22 mouse cellular contexts compared by ENCODE assay signal in the genomic region with DNA sequence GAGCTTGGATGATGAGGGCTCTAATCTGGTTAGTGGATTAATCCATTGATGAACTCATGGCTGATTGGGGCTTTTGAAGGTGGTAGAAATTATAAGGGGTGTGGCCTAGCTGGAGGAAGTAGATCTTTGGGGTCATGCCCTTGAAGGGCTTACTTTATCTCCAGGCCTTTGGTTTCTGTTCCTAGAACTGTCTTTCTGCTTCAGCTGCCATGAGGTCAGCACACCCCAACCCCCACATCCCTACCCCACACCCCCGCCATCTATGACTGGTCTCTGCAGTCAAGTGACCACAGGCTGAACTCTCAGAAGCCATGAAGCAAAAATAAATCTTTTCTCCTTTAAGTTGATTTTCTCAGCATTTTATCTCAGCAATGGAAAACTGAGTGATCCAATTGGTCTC. TPM values are rescaled to one million over a fixed set of nuclear protein-coding genes. Genes with fewer than 3 reads are reported as not detected.
"Had no signal": no experiment of that assay in that cellular context is flagged by ENCODE, and none has a peak within 500 bp of the region (broad histone marks: within the 10 kb centered on the region; RNA-seq: fewer than 3 reads in every experiment).

No protein-coding gene starts in this region.

- H3K36me3 ChIP-seq: liver, embryonic 13.5 days; midbrain, embryonic 10.5 days; midbrain, embryonic 13.5 days; neural tube, embryonic 13.5 days; stomach, embryonic 15.5 days had no signal

- H3K4me3 ChIP-seq: layer of hippocampus, adult 2 months; liver, embryonic 13.5 days; megakaryocyte, embryonic 14.5 days; midbrain, embryonic 10.5 days; midbrain, embryonic 13.5 days; myocyte; neural tube, embryonic 13.5 days; stomach, embryonic 15.5 days had no signal

- H3K27ac ChIP-seq: layer of hippocampus, adult 2 months; liver, embryonic 13.5 days; midbrain, embryonic 10.5 days; midbrain, embryonic 13.5 days; neural tube, embryonic 13.5 days; stomach, embryonic 15.5 days had no signal

- DNase-seq: kidney, adult 11 months; kidney, adult 9 months; kidney, postnatal 14 days; kidney, postnatal 4 days; liver, embryonic 13.5 days; lung, adult 2 months; lung, postnatal 14 days; lung, postnatal 4 days; right cerebral cortex, adult 18-20 months; right cerebral cortex, postnatal 14 days; right cerebral cortex, postnatal 4 days; thymus, postnatal 25 days had no signal

- H3K4me2 ChIP-seq: liver, embryonic 13.5 days; midbrain, embryonic 13.5 days; neural tube, embryonic 13.5 days; stomach, embryonic 15.5 days had no signal

- H3K9me3 ChIP-seq: liver, embryonic 13.5 days; megakaryocyte, embryonic 14.5 days; midbrain, embryonic 10.5 days; midbrain, embryonic 13.5 days; neural tube, embryonic 13.5 days; stomach, embryonic 15.5 days had no signal

- H3K4me1 ChIP-seq: liver, embryonic 13.5 days had no signal

- H3K9ac ChIP-seq: liver, embryonic 13.5 days; midbrain, embryonic 13.5 days; neural tube, embryonic 13.5 days; stomach, embryonic 15.5 days had no signal

- ATAC-seq: midbrain, embryonic 13.5 days; midbrain, embryonic 16.5 days had no signal

RNA-seq across cellular contexts. Expression of a gene that starts 3.5 kb away (rescaled TPM):
- total RNA-seq: liver, adult 2 months; monocyte, adult 5-6 weeks had no signal
